Mouse (Mus musculus) urinary bladder, adult 2 months (tissue): ENCODE data around the gene Klrb1a. TPM values are rescaled to one million over a fixed set of nuclear protein-coding genes. Genes with fewer than 3 reads are reported as not detected.
"Not testable (repeated sequence)": the region's sequence is repeated elsewhere in the genome, so short reads cannot be mapped to it uniquely, and the experiment has no call there.

ENCODE experiments used
- DNase-seq: peaks from one replicate; pipeline ENCODE4 v3.0.0; 2022; ENCODE audit warnings: low spot score
- polyA plus RNA-seq: library from polyadenylated mRNA; depleted of rRNA; stranded (reverse); fragments of >200 nt; gene quantifications from 2 replicates; pipeline ENCODE4 v1.2.3, GENCODE M21; 2012; rRNA removed

Gene Klrb1a
- polyA plus RNA-seq: 0.22 and 0.29 TPM in 2 replicates

DNA sequence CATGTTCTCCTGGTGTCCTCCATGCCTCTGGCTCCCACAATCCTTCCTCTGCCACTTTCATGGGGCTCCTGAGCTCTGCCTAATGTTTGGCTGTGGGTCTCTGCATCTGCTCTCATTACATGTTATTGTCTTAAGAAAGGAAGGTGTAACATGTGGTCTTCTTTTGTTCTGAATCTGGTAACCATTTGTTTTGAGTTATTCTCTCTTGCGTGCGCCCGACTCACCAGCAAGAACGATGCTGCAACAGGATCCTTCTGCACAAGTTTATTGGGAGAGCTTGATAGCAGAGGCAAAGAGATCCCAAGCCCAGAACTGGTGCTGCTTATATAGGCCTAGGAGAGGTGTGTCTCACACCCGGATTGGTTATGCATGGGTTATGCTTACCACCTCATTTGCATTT, at the start of gene Klrb1a:
Gene Klrb1a (minus strand): TSS at position 101 of the 400 bp plus-strand sequence.
- not testable (repeated sequence) for DNase-seq

DNA sequence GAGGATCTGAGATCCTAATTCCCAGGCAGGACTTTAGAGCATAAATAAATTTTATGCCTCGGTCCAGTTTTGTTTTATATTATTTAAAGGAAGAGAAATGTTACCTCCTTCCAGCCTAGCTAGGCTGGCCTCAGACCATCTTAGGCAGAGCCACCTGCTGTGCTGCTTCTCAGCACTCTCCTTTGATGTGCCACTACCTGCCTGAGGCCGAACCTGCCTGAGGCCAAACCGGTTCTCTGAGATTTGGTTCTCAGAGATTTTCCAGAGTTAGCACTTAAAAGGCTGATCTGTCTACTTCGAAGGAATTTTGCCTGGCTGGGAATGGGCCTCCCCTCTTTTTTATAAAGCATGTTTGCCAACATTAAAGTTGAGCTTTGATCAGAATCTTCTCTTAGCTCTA, 46.6 kb upstream of the Klrb1a start:
- DNase-seq: no peak

DNA sequence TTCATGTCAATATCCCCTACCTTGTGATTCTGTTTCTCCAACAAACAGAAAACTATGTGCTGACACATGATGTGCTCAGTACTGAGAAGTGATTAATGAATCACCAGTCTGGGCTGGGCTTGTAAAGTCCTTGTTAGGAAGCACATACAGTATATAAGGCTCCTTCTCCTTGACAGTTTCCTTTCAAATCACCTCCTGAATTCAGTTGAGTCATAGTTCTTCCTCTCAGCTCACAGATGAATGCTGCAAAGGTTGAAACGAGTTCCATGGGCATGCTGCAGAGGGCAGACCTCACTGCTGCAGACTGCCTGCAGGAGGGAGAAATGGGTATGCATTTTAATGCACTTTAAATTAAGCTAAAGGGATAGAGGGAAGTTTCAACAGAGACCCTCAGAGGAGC, 38.9 kb upstream of the Klrb1a start, which contains the start of gene Clec2h:
Gene Clec2h (plus strand): TSS at position 180 of the 400 bp plus-strand sequence.
- DNase-seq: no peak

DNA sequence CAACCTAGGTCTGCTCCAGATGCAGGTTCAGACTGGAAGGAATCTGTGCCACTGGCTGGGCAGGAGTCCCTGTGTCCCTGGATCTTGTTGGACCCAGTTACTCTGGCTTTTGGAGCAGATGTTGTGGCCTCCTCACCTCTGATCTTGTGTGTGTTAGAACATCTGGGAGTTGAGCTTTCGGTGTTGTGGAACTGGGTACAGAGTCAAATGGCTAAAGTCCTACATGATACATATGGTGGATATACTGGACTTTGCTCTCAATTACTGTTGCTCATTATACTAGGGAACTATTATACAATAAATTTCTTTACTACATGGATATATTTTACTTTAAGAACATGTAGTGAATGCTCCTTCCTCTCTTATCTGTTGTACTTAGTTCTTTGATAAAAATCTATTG, 37.9 kb upstream of the Klrb1a start:
- no peak for DNase-seq

DNA sequence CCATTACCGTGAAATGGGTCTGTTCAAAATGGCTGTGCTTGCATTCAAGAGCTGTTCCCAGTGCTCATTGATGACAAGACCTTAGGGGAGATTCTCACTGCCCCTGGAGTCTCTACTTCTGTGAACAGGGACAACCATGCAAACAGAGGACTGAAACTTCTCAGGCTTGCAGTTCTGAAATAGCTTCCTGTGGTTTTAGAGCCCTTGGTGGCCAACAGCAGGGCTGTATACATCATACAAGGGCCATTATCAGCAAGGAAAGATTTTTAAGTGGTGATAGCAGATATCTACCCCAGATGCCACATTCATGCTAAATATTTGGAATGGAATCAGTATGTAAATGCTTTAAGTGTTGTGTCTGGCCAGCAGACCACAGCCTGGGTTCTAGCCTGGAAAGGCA, 29.6 kb upstream of the Klrb1a start:
- DNase-seq: no peak

DNA sequence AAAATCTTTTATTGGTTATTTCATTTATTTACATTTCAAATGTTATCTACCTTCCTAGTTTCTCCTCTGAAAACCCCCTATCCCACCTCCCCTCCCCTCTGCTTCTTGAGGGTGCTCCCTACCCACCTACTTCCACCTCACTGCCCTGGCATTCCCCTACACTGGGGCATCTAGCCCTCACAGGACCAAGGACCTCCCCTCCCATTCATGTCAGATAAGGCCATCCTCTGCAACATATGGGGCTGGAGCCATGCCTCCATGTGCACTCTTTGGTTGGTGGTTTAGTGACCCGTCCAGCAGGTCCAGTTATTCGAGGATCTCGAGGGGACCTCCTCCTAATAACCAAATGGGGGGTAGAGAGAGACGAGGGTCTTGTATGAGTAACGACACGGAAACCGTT, 27.5 kb upstream of the Klrb1a start:
- not testable (repeated sequence) for DNase-seq

DNA sequence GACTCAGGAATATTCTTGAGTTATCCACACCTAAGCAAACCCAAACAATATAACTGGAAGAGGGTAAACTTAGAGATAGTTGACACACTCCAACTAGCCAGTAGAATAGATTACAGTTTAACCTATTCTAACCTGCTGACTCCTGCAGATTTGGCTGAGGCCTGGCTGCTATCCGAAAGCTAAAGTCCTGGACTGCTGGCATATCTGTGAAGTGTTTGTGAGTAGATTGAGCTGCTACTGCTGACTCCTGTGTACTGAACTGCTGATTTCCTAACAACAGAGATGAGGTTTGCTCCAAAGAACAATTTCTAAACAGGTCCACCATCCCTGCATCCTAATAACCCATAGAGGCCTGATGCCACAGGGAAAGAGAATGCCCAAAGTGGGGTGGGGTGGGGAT, 26.9 kb upstream of the Klrb1a start:
- no peak for DNase-seq

DNA sequence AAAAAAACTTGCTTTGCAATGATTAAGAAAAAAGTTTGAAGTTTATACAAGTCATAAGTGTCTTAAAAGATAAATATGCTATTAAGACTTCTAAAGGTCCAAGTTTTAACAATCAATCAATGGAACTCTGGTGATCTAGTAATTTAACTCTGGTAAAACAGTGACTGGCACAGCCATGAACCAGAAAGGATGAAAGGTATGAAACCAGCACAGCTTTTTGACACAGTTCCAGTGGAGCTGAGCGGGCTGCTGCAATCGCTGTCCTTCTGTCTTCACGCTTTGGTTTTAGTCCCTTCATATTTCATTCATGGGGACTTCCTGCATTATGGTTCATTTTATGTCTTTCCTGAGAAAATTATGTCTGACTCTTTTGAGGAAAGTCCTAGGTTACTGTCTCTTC, 26.3 kb upstream of the Klrb1a start:
- no peak for DNase-seq

DNA sequence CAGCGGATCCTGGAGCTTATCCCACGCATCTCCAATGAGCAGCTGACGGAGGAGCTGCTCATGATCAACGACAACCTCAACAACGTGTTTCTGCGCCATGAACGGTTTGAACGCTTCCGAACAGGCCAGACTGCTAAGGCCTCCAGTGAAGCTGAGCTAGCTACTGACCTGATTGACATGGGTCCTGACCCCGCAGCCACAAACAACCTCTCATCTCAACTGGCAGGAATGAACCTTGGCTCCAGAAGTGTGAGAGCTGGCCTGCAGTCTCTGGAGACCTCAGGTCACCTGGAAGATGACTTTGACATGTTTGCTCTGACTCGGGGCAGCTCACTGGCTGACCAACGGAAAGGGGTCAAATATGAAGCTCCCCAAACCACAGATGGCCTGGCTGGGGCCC, 22.4 kb upstream of the Klrb1a start:
- not testable (repeated sequence) for DNase-seq

DNA sequence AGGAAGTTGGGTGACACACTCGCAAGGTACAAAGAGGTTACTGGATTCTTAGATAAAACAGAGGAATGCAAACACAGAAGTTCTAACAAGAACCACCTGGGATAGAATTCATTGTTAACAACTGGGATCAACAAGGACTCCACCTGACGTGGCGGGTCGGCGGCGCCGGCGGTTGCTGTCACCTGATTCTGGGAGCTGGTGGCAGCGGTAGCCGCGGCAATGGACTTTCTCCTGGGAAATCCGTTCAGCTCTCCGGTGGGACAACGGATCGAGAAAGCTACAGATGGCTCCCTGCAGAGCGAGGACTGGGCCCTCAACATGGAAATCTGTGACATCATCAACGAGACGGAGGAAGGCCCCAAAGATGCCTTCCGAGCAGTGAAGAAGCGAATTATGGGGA, 21.4 kb upstream of the Klrb1a start:
- DNase-seq: not testable (repeated sequence)

DNA sequence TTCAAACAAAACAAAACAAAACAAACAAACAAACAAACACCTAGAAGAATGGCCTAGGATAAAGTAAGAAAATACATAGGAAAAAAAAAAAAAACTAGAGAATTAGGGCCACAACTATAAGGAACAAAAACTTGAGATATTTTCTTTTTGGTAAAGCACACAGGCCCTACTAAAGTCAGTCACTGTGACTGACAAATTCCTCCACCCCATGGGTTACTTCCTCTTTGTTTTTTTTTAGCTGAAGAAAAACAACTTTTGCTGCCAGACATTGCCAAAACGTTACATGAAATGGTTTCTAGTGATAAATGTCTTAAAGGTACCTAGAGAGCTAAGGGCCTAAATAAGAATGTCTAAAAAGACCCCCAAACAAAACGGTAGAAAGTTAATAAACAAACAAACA, 20.7 kb upstream of the Klrb1a start:
- DNase-seq: no peak

DNA sequence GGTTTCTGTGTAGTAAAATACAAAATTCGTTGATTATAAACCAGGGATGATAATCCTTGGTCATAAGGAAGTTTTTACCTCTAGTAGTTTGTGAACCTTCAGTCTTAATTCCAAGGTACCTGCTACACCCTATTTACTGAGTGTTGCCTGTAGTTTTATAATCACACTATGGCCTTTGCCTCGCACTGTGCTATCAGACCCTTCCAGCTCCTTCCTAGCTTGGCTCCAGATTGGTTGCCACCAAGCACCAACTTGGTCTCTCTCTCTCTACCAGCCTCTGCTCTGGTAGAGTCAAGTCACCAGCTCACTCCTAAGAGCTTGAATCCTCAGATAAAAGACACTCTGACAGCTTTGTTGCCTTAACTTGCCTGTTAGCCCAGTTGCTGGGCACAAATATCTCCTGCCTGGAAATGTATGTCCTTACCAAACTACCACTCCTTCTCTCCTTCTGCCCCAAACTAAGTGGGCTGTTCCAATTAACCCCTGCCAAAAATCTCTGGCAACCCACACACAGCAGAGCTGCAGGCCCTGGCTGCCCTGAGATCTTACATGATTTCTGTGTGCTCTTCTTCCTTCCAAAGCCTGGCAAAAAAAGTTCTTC, 17.9 kb upstream of the Klrb1a start:
- DNase-seq: no peak

DNA sequence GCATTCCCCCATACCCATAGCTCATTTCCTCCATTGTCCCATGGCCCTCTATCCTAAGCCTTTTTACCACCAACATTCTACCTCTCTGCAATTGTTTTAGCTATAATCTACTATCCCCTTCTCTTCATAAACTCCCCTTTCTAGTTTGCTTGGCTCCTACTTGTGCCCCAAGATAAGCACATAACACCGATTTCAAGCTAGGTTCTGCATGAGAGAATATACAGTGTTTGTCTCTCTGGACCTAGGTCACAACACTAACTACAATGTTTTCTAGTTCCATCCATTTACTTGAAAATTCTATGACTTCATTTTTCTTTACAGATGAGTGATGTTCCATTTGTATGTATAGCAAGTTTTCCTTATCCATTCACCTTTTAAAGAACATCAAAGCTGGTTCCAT, 17.3 kb upstream of the Klrb1a start:
- no peak for DNase-seq

DNA sequence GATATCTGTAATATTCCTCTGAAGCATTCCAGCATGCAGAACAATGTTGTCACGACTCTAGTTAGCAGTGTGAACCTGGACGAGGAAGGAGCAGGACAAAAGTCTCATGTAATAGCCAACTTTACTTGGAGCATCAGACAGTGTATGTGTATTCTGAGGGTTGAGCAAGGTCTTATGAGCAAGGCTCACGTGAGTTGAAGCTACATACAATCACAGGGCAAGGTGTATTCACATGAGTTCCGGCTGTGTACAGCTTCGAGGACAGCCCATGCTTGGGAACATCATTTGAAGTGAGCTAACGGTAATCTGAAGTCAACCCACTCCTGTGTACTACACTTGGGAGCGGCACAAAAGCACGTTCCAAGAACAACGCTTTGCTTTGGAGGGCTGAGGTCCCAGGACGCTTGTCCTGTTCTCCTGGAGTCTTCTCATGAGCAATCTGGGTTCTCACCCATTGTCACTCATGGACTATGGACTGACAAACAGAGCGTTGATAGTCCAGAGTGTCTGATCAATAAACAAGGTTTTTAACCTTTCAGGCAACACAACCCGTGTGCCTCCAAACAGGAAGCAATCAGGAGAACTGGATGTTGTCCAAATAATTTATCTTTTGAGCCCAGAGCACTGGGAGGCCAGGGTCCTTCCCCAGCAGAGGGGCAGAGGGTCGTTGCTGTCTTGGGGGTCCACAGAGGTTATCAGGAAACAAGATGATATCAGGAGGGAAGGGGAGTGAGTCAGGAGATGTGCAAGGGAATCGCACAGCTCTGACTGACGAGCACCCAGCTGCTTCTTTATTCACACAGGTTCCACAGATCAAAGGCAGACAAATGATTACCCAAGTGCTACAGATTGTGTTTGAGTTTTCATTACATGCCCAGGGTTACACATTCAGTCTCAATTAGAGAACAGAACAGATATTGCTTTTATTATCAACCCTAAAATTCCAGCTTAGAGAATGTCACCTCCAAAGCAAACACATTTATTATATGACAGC, 7.9 kb upstream of the Klrb1a start:
- not testable (repeated sequence) for DNase-seq

DNA sequence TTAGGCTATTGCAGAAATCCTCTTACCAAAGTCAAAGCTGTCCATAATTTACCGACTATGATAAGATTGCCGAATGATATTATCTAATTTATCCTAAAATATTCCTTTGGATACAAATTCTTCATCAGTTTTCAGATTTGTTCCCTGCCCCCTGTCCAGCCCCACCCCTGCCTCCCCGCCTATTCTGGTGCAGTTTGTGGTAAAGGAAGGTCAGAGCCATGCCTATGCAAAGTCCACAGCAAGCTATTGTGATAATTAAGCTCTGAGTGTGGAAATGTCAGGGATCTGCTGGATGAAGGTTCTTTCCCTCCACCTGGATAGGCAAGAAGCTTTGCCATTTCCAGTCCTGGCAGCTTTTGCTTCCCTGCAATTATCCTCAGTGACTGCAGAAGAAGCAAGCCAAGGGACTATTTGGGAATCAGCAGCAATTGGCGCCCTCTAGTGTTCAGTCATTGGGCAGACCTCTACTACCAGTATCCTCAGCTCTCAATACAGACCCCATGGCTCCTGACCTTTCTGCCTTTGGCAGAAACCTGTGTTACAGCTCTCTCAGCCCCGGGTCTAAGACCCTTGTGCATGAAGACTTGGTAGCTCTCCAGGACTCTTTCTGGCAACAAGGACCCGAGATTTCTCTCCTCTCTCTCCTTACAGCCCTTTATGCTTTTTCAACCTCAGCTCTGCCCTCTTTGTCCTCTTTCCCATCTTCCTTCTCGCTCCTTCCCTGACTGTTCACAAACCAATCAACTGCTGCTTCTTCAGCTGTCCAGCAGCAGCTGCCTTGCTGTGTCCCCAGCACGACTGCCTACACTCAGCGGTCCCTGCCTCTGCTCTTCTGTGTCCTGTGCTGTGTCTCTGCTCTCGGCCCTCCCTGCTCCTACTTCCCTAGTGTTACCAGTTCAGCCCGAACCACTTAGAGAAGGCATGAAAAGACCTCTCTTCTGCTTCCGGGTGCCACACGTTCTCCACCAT, 6.7 kb upstream of the Klrb1a start:
- DNase-seq: not testable (repeated sequence)

DNA sequence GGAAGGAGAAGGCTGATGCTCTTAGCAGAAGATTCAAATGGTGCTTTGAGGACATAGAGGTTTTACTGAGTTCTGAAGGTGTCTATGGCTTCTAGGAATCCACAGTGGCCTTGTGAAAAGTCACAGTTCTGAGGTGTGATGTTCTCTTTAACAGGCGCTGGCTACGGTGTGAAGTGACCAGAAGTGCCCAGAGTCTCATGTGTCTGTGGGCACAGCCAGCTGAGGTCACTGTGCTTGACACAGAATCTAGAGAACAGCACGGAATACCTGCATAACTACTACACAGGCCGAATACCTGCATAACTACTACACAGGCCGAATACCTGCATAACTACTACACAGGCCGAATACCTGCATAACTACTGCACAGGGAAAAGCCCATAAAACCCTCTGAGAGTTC, 1.9 kb upstream of the Klrb1a start:
- DNase-seq: not testable (repeated sequence)

DNA sequence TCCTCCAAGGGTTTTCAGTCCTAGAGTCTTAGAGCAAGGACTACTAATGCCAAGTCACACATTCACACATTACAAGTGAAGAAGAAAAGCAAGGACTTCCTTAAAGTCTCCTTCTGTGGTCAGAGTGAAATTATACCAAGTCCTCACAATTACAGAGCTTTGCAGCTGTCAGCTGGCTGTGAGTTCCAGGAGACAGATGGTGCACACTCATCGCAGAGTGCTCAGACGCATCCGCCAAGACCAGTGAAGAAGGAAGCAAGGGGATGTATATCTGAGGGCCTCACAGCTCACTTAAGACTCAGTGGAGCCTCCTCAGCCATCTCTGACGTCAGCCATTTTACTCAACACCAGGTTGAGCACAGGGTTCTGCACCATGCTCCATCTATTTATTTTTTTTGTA, 1.1 kb upstream of the Klrb1a start:
- DNase-seq: no peak

DNA sequence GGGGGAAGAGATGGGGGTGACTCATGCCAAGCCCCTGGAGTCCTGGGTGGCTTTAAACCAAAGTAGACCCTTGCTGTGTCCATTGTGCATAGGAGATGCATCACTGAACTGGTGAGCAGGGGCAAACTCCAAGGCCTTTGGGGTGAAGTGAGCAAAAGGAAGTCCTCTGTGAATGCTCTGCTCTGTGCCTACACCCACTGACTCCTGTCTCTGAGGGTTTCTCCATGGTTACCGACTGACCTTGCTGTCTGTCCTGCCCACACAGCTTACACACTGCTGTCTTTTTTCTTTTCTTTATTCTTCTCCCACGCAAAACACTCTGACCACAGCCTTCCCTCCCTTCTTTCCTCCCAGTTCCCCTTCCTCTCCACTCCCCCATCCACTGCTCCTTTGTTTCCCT, 600 bp downstream of the Klrb1a start:
- DNase-seq: no peak

DNA sequence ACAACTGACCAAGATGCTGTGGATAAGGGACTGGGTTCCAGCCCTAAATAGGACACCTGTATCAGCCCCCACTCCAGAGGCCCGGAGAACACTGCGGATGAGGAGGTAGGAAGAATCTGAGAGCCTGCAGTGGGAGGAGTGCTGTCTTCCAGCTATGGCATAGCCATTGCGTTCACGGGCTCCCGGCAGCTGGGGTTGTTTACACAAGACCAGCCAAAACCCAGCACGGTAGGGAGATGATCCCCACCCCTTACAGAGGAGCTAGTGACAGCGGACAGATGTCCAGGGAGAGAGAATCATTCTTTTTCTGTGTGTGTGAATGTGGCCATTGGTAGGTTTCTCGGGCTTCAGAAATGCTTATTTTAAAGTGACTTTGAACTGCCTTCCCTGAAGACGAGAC, 17.0 kb downstream of the Klrb1a start:
- no peak for DNase-seq

DNA sequence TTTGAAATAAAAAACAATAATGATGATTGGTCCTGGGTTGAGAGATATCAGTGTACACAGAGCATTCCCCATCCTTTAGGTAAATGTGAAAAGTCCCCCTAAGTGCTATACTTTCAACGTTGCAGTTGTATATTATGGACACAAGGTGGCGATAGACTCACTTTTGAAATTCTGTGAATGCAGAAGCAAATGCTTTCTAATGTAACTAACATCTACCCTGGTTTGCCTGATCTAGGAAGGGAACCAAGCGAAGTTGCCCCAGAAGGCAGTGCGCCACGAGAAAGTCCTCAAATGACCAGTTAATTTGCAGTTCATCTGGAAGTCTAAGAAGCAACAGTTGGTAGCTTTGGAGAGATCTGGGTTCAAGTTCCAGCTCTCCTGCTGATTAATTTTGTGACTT, 18.8 kb downstream of the Klrb1a start:
- no peak for DNase-seq

DNA sequence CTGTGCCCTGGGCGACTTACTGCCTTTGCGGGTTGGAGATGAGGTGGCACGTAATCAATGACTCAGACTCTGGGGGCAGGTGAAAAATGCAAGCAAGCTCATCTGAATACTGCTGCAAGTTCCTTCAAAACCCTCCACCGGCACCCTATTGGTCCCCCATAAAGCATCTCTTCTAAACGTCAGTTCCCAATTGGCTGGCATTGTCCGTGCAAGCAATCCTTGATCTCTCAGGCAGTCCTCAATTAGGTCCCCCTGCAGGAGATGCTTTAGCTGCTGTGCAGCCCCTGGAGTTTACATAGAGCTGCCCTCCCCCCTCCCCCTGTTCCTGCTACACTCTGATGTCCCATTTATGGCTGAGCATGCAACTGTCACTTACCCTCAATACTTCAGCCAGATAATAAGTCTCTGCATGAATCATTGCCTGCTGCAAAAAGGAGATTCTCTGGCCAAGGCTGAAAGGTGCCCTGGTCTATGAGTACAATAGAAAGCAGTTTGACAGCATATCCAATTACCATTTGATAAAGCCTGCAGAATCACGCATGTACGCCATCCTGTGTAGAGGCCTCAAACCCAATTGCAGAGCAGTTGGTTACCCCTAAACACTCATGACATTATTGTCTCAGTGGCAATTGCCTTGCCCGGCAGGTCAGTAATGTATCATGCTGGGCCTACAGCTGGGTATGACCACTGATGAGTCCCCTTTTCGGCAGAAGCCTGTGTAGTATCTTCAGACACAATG, 20.7 kb downstream of the Klrb1a start:
- no peak for DNase-seq
